Mouse (Mus musculus) kidney, embryonic 16.5 days (tissue): ENCODE data around the gene Thbs2. TPM values are rescaled to one million over a fixed set of nuclear protein-coding genes. Genes with fewer than 3 reads are reported as not detected.
A peak's percentile ranks its signal among the peaks of the same experiment; 100 is the strongest.

Experiments used
- ATAC-seq: fragments of 200-750 bp; cut with Nextera tagmentation; 2 replicates; pipeline ENCODE4 v1.8.0; 2017; ENCODE audit warnings: moderate TSS enrichment; ENCODE audit not compliant: low FRiP score, low TSS enrichment
- H3K27ac ChIP-seq: fragments of 300-500 bp; sonication (generic); 2 replicates; pipeline ENCODE4 v1.5.1; 2014; ENCODE audit warnings: low read length
- H3K27me3 ChIP-seq: fragments of 300-500 bp; sonication (generic); 2 replicates; pipeline ENCODE4 v1.6.1; 2014; ENCODE audit warnings: low read length, control low read depth, mixed read lengths; ENCODE audit not compliant: insufficient read depth
- H3K36me3 ChIP-seq: fragments of 300-500 bp; sonication (generic); 2 replicates; pipeline ENCODE4 v1.6.1; 2014; ENCODE audit warnings: low read length, control low read depth, mixed read lengths; ENCODE audit not compliant: insufficient read depth
- H3K4me1 ChIP-seq: fragments of 300-500 bp; sonication (generic); 2 replicates; pipeline ENCODE4 v1.6.1; 2014; ENCODE audit warnings: low read length, control low read depth, mixed read lengths; ENCODE audit not compliant: insufficient read depth
- H3K4me2 ChIP-seq: fragments of 300-500 bp; sonication (generic); replicated peaks from 2 replicates; pipeline ENCODE4 v1.6.1; 2014; ENCODE audit warnings: low read depth, low read length
- H3K4me3 ChIP-seq: fragments of 300-500 bp; sonication (generic); 2 replicates; pipeline ENCODE4 v1.5.1; 2014; ENCODE audit warnings: mild to moderate bottlenecking, low read length
- H3K9ac ChIP-seq: fragments of 300-500 bp; sonication (generic); replicated peaks from 2 replicates; pipeline ENCODE4 v1.6.1; 2014; ENCODE audit warnings: low read length
- H3K9me3 ChIP-seq: fragments of 300-500 bp; sonication (generic); 2 replicates; pipeline ENCODE4 v1.6.1; 2016; ENCODE audit warnings: low read length, control low read depth
- WGBS: fragments of 180-500 bp; shearing (Covaris S2); extraction: QIAGEN DNeasy Blood & Tissue Kit; methylation state at CpG from one replicate; pipeline ENCODE4 v1.1.7; 2014; 5-methylcytosine and 5-hydroxymethylcytosine counted together
- polyA plus RNA-seq: library from polyadenylated mRNA; unstranded; fragments of >200 nt; fragmentation: Nextera tagmentation; extraction: Ambion mirVana; gene quantifications from 2 replicates; pipeline ENCODE4 v1.2.1, GENCODE M21; 2015

Thbs2 gene
- 33.8 and 37.7 TPM in 2 replicates for polyA plus RNA-seq

DNA sequence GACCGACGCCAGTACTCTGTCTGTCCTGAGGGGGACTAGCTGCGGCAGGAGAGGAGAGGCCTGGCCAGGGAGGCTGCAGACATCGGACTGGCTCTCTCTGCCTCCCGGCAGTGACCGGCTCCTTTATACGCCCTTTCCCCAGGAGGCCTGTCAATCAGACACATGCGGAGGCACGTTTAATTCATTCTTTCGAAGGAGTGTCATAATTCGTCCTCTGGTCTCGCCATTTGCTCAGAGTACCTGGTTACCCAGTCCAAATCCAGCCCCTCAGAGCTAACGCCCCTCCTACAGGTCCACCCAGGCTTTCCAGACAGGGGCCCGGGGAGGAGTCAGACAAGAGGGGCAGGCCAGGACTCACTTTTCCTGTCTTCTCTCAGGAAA is at the start of gene Thbs2:
TSS of gene Thbs2 (minus strand) at position 242 of the 381 bp plus-strand sequence.
- peak within 1 kb of the TSS; percentile 36; the same call in 1 of the 2 replicates for H3K27ac ChIP-seq

DNA sequence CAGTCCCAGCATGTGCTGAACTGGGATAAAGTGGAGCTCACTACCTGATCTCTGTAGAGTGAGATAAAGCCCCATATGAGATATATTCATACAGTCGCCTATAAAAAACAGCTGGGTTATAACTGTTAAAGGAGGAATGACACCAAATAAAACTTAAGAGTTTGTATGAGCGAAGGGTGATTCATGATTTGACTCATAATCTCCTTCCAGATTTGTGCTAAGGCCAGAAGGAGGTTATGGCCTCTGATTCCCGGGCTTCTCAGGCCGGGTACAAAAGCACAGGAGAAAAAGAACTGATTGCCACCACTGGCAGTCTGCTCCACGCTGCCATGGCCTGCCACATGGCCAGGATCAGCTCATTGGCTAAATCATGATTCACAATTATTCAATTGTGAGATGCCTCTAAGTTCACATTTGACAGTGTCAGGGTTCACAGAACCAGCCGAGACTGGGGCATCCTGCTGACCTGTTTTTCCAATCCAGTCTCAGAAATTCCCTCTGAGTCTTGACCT is 41.5 kb upstream of the Thbs2 start:
- Histone ChIP-seq H3K4me2 (no peak overlapping the region), H3K9ac (no peak overlapping the region), H3K27me3 (no peaks in the 10 kb centered on the region), H3K9me3 (no peaks in the 10 kb centered on the region), H3K4me1 (no peaks in the 10 kb centered on the region), H3K36me3 (no peaks in the 10 kb centered on the region), H3K27ac (no peak overlapping the region), H3K4me3 (no peak overlapping the region)
- WGBS = 62% methylated on average over 6 of the region's 6 CpGs
- ATAC-seq = no peak

More for the DNA sequence above, at the start of gene Thbs2:
- Histone ChIP-seq H3K9me3 (no peaks in the 10 kb centered on the region), H3K4me1 (peaks cover 8% of the 10 kb centered on the region; the same call in 1 of the 2 replicates), H3K9ac (peak within 1 kb of the TSS; percentile 61), H3K27me3 (no peaks in the 10 kb centered on the region), H3K4me3 (peak within 1 kb of the TSS; percentile 45), H3K4me2 (peak within 1 kb of the TSS; percentile 54), H3K36me3 (peaks cover 4% of the 10 kb centered on the region; the same call in 1 of the 2 replicates)
- 1% methylated on average over 14 of the region's 14 CpGs for WGBS
- ATAC-seq = peak; percentile 90

DNA sequence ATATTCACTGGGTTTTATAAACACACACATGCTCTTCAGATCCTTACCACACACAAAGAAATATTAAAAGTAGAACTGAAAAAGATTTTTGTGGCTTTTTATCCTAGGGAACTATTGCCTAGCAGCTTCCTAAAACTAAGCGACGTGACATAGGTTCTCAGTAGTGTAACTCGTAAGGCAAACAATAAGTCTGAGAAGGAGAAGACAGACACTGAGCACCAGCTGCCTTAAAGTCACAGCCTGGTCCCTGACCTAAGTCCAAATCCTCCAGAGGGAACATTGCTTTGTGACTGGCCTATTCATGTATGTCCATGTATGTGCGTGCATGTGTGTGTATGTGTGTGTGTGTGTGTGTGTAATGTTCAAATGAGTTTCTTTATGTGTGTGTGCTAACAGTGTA is 40.3 kb upstream of the Thbs2 start:
- no peaks in the 10 kb centered on the region for H3K4me1 ChIP-seq
- H3K27me3 ChIP-seq = no peaks in the 10 kb centered on the region
- H3K9ac ChIP-seq = no peak overlapping the region
- H3K9me3 ChIP-seq = no peaks in the 10 kb centered on the region
- ATAC-seq = no peak
- no peak overlapping the region for H3K4me3 ChIP-seq
- H3K36me3 ChIP-seq = no peaks in the 10 kb centered on the region
- no peak overlapping the region for H3K4me2 ChIP-seq
- 87% methylated on average over 4 of the region's 4 CpGs for WGBS
- no peak overlapping the region; the same call in 1 of the 2 replicates for H3K27ac ChIP-seq

DNA sequence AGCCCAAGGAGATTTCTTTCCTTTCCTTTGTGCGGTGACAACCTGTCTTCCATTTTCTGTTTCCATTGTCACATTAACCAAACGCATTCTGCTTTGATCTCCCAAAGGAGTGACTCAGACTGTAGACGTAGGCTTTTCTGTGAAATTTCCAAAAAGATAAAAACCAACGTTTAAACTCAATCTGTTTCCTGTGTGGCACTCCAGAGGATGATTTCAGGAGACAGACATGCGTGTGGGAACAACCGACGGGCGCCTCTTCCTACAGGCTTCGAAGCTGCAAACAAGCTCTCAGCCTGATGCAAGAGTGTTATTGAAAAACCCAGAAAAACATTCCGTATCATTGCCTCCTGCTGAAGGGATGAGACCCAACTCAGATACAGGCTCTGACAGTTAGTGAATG is 39.9 kb upstream of the Thbs2 start:
- WGBS = 73% methylated on average over 10 of the region's 10 CpGs

DNA sequence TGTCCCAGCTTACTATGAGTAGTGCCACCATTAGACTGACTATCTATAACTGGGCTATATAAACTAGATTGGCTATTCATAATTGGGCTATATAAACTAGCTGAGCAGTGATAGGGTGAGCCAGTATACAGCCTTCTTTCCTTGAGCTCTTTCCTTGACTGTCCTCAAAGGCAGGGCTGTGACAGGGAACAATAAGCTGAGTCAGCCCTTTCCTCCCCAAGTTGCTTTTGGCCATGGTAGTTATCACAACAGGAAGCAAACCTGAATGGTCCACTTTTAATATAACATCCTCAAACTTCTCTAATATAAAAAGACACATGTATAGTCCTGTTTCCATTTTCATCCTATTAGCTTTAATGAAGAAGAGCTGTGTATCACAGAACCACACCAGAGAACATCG is 39.0 kb upstream of the Thbs2 start:
- no peak overlapping the region for H3K27ac ChIP-seq
- H3K4me1 ChIP-seq = no peaks in the 10 kb centered on the region
- H3K4me2 ChIP-seq = no peak overlapping the region
- ATAC-seq = no peak
- no peaks in the 10 kb centered on the region for H3K36me3 ChIP-seq
- H3K9me3 ChIP-seq = no peaks in the 10 kb centered on the region
- H3K27me3 ChIP-seq = no peaks in the 10 kb centered on the region
- H3K4me3 ChIP-seq = no peak overlapping the region
- no peak overlapping the region for H3K9ac ChIP-seq
- WGBS = 78% methylated on average over 1 of the region's 1 CpGs

More for the DNA sequence above, 39.9 kb upstream of the Thbs2 start:
- no peaks in the 10 kb centered on the region for H3K9me3 ChIP-seq
- no peak for ATAC-seq
- H3K4me2 ChIP-seq = no peak overlapping the region
- no peaks in the 10 kb centered on the region for H3K27me3 ChIP-seq
- H3K9ac ChIP-seq = no peak overlapping the region
- H3K4me1 ChIP-seq = no peaks in the 10 kb centered on the region
- no peaks in the 10 kb centered on the region for H3K36me3 ChIP-seq
- no peak overlapping the region; the same call in 1 of the 2 replicates for H3K27ac ChIP-seq
- no peak overlapping the region for H3K4me3 ChIP-seq

DNA sequence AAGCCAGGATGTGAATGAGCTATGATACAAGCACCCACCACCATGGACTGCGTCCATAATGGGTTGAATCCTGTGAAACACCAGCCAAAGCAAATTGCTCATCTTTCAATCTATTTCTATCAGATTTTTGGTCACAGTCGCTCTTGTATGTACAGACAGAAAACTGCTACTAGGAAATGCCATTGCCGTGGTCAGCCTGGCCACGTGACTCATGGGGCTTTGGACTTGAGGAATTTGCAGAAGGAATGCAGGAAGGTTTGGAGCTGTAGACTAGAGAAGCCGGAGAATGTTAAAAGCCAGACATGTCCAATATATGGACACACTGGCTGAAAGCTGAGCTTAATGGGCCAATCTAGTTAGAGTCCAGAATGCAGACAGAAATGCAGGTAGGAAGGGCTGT is 36.6 kb upstream of the Thbs2 start:
- WGBS = 69% methylated on average over 5 of the region's 5 CpGs
- no peaks in the 10 kb centered on the region for H3K4me1 ChIP-seq

DNA sequence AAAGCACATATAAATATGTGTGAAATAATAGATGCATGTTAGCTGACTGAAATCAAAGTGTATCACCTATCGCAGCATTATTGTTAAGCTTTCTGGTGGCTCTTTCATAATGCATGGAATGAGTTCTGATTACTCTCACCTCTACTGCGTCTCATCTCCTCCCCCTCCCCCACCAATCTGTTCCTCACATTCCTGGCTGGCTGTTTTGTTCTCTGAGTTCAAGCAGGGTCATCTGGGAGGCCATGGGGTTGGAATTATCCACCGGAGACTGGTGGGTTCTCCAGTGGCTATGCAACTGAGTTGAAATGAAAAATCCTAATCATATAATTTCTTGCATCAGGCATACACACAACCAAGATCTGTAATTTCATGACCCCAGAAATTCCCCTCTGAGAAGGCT is 33.4 kb upstream of the Thbs2 start:
- no peak overlapping the region for H3K4me2 ChIP-seq
- H3K9me3 ChIP-seq = no peaks in the 10 kb centered on the region
- H3K27ac ChIP-seq = no peak overlapping the region
- H3K27me3 ChIP-seq = no peaks in the 10 kb centered on the region; the same call in 1 of the 2 replicates
- no peak overlapping the region for H3K9ac ChIP-seq
- 42% methylated on average over 3 of the region's 3 CpGs for WGBS
- H3K4me1 ChIP-seq = no peaks in the 10 kb centered on the region
- H3K4me3 ChIP-seq = no peak overlapping the region
- ATAC-seq = no peak
- no peaks in the 10 kb centered on the region for H3K36me3 ChIP-seq

More for the DNA sequence above, 36.6 kb upstream of the Thbs2 start:
- H3K9me3 ChIP-seq = no peaks in the 10 kb centered on the region
- no peak overlapping the region for H3K4me3 ChIP-seq
- no peaks in the 10 kb centered on the region for H3K27me3 ChIP-seq
- no peaks in the 10 kb centered on the region for H3K36me3 ChIP-seq
- H3K27ac ChIP-seq = no peak overlapping the region
- no peak overlapping the region for H3K4me2 ChIP-seq
- ATAC-seq = no peak
- no peak overlapping the region for H3K9ac ChIP-seq

DNA sequence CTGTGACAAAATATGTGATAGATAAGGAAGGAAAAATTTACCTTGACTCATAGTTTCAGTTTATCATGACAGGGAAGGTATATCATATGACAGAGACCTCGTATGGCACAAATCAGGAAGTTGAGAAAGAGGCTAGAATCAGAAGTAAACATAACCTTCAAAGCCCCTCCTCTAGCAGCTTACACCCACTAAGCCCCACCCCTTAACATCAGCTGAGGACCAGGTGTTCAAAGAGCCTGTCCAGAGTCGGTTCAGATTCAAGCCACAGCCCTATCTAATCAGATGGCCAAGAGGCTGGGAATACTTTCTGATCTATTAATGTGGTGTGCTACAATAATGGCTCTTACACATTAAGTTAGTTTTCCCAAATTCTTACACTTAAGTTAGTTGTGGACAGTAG is 30.8 kb upstream of the Thbs2 start:
- Histone ChIP-seq H3K4me1 (no peaks in the 10 kb centered on the region), H3K36me3 (no peaks in the 10 kb centered on the region), H3K9ac (no peak overlapping the region), H3K4me3 (no peak overlapping the region), H3K9me3 (no peaks in the 10 kb centered on the region), H3K27me3 (no peaks in the 10 kb centered on the region; the same call in 1 of the 2 replicates), H3K27ac (no peak overlapping the region), H3K4me2 (no peak overlapping the region)
- no peak for ATAC-seq
- 37% methylated on average over 2 of the region's 2 CpGs for WGBS

DNA sequence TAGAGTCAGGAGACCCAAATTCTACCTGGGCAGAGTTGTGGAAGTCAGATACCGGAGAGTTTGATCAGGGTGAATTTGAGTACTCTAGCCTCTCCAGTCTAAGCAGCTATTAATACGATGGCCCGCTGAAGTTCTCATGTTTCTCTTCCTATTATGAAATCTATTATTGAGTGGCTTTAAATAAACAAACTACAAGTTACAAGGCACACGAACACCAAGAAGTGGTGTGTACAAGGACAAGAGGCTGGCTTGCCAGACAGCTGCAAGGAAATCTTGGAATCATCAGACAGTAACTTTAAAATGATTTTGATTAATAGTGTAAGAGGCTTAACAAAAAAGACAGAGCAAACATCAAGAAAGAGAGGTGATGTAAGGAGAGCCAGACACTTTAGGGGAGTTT is 27.3 kb upstream of the Thbs2 start:
- WGBS = 73% methylated on average over 4 of the region's 4 CpGs
- H3K4me3 ChIP-seq = no peak overlapping the region
- no peaks in the 10 kb centered on the region for H3K36me3 ChIP-seq
- H3K27ac ChIP-seq = no peak overlapping the region
- H3K9me3 ChIP-seq = no peaks in the 10 kb centered on the region
- no peak for ATAC-seq
- H3K9ac ChIP-seq = no peak overlapping the region
- no peak overlapping the region for H3K4me2 ChIP-seq
- H3K4me1 ChIP-seq = no peaks in the 10 kb centered on the region
- H3K27me3 ChIP-seq = no peaks in the 10 kb centered on the region; the same call in 1 of the 2 replicates

DNA sequence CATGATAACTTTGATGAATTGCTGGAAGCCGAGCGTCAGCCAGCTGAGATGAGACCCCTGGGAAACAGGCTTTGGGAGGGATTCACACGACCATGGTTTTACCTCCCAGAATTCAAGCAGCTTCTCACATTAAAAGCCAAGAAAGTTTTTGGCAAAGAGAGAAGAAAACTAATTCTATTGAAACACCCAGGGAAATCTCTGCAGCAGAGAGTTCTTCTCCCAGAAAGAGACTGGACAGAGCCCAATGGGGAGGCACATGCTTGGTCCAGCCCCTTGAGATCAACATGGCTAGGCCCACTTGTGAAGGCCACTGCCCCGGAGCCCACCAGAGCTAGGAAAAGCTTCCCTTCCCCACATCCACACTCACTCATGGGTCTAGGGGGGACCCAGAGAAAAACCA is 26.9 kb upstream of the Thbs2 start:
- H3K27me3 ChIP-seq = no peaks in the 10 kb centered on the region; the same call in 1 of the 2 replicates
- H3K9me3 ChIP-seq = no peaks in the 10 kb centered on the region
- no peak overlapping the region for H3K27ac ChIP-seq
- no peak overlapping the region for H3K9ac ChIP-seq
- no peaks in the 10 kb centered on the region for H3K4me1 ChIP-seq
- H3K36me3 ChIP-seq = no peaks in the 10 kb centered on the region
- 67% methylated on average over 4 of the region's 4 CpGs for WGBS
- ATAC-seq = no peak
- H3K4me3 ChIP-seq = no peak overlapping the region
- no peak overlapping the region for H3K4me2 ChIP-seq
